Mouse (Mus musculus): Measurements from ENCODE around the gene Myo15b. TPM values are rescaled to one million over a fixed set of nuclear protein-coding genes. Genes with fewer than 3 reads are reported as not detected.

Myo15b gene
- polyA plus RNA-seq, 1 experiment from 2014 or later = 0.12 TPM

DNA sequence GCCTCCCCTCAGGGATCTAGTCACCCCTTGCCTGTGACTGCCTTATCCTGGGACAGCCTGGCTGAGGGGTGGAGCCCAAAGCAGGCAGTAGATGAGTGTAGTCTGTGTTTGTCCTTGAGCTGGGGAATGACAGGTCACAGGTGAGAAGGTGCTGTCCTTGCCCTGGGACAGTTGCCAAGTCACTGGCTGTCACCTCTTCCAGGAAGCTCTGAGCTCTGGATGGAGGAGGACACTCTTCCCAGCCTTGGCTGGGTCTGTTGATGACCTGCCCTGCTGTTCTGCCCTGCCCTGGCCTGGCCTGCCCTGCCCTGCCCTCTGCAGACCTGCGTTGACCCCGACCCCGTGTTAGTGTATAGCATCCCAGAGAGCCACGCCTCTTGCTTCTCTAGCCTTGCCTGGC is 14.2 kb downstream of the Myo15b start:
- Histone ChIP-seq H3K27me3 (ENCODE audit: insufficient read depth, low read length) (no peaks in the 10 kb centered on the region), H3K4me2 (no peak overlapping the region), H3K9me3 (ENCODE audit: low read depth, low read length) (no peaks in the 10 kb centered on the region), H3K4me3 (ENCODE audit: low read depth, low read length) (no peak overlapping the region), H3K4me1 (ENCODE audit: insufficient read depth) (no peaks in the 10 kb centered on the region), H3K36me3 (ENCODE audit: insufficient read depth) (no peaks in the 10 kb centered on the region), H3K27ac (ENCODE audit: low read depth) (no peak overlapping the region), H3K9ac (no peak overlapping the region)
- ATAC-seq (ENCODE audit: insufficient read depth) (no peak), DNase-seq (no peak)
- WGBS = 54% methylated on average over 4 of the region's 4 CpGs
- no peak for TF ChIP-seq CTCF (IDR thresholded peaks at IDR 0.05; ENCODE audit: low read depth)

DNA sequence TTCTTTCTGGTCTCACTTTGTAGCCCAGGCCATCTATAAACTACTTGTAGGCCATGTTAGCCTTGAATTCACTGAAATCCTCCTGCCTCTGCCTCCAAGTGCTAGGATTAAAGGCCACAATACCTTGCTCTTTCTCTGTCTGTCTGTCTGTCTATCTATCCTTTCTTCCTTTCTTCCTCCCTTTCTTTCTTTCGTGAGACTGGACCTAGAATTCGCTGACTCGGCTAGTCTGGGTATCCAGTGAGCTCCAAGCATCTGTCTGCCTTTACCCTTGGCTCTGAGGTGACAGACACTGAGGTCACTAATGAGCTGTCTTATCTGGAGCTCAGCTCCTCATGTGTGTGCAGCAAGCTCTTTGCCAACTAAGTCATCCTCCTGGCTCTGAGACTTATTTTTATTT is 17.7 kb downstream of the Myo15b start:
- Histone ChIP-seq H3K9me3 (ENCODE audit: low read depth, low read length) (no peaks in the 10 kb centered on the region), H3K4me2 (no peak overlapping the region), H3K27ac (ENCODE audit: low read depth) (no peak overlapping the region), H3K4me3 (ENCODE audit: low read depth, low read length) (no peak overlapping the region), H3K4me1 (ENCODE audit: insufficient read depth) (no peaks in the 10 kb centered on the region), H3K9ac (no peak overlapping the region), H3K36me3 (ENCODE audit: insufficient read depth) (no peaks in the 10 kb centered on the region), H3K27me3 (ENCODE audit: insufficient read depth, low read length) (no peaks in the 10 kb centered on the region)
- no peak for ATAC-seq (ENCODE audit: insufficient read depth)
- no peak for TF ChIP-seq CTCF (IDR thresholded peaks at IDR 0.05; ENCODE audit: low read depth)
- 90% methylated on average over 3 of the region's 3 CpGs for WGBS
- no peak for DNase-seq

DNA sequence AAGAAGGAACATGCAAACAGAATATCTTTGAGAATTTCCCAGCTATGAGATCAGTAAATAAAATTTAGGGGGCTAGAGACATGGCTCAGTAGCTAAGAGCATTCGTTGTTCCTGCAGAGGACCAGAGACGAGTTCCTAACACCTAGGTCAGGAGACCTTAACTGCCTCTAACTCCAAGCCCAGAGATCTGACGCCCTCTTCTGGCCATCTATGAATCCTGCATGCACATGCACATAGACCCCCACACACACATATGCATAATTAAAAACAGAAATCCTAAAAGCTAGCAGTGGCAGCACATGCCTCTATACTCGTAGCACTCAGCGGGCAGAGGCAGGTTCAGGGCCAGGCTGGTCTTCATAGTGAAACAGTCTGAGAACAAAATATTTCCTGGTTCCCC is 18.2 kb downstream of the Myo15b start:
- WGBS = 77% methylated on average over 5 of the region's 5 CpGs
- no peaks in the 10 kb centered on the region for H3K27me3 ChIP-seq (ENCODE audit: insufficient read depth, low read length)
- no peak for DNase-seq

DNA sequence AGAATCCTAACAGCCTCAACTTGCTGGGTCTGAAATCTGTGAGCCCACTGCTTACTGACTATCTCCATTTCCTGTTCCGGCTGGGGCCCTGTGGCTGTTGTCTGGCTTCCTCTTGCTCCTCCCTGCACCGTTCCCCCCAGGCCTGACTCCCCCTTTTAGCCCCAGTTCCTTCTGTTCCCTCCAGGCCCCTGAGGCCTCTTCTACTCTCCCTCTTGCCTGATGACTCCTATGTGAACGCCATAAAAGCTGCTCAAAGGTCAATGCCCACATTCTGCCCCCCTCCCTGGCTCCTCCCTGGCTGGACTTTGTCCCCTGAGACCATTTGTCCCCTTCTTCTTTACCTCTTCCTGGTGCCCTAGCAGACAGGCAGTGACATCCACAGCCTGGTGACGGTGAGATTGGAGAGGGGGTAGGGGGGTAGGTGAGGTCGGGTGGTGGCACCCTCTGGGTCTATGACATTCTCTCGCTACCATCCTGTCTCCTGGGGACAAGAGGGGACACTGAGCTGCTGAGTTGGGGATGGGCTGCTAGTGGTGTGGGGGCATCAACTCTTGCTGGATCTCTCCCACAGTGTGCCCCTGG is 19.1 kb downstream of the Myo15b start:
- no peak for TF ChIP-seq CTCF (IDR thresholded peaks at IDR 0.05; ENCODE audit: low read depth)
- Histone ChIP-seq H3K27me3 (ENCODE audit: insufficient read depth, low read length) (no peaks in the 10 kb centered on the region; the same call in 1 of the 2 replicates), H3K4me3 (ENCODE audit: low read depth, low read length) (no peak overlapping the region), H3K27ac (ENCODE audit: low read depth) (no peak overlapping the region), H3K9me3 (ENCODE audit: low read depth, low read length) (no peaks in the 10 kb centered on the region), H3K9ac (no peak overlapping the region), H3K4me2 (no peak overlapping the region), H3K36me3 (ENCODE audit: insufficient read depth) (no peaks in the 10 kb centered on the region), H3K4me1 (ENCODE audit: insufficient read depth) (no peaks in the 10 kb centered on the region)
- ATAC-seq (ENCODE audit: insufficient read depth) (no peak), DNase-seq (no peak)
- WGBS = 59% methylated on average over 6 of the region's 6 CpGs

More for the DNA sequence above, 18.2 kb downstream of the Myo15b start:
- Histone ChIP-seq H3K27ac (ENCODE audit: low read depth) (no peak overlapping the region), H3K4me3 (ENCODE audit: low read depth, low read length) (no peak overlapping the region), H3K36me3 (ENCODE audit: insufficient read depth) (no peaks in the 10 kb centered on the region), H3K9ac (no peak overlapping the region), H3K9me3 (ENCODE audit: low read depth, low read length) (no peaks in the 10 kb centered on the region), H3K4me2 (no peak overlapping the region), H3K4me1 (ENCODE audit: insufficient read depth) (no peaks in the 10 kb centered on the region)
- TF ChIP-seq CTCF (IDR thresholded peaks at IDR 0.05; ENCODE audit: low read depth) = peak; percentile 5; the same call in 1 of the 2 replicates
- no peak for ATAC-seq (ENCODE audit: insufficient read depth)

DNA sequence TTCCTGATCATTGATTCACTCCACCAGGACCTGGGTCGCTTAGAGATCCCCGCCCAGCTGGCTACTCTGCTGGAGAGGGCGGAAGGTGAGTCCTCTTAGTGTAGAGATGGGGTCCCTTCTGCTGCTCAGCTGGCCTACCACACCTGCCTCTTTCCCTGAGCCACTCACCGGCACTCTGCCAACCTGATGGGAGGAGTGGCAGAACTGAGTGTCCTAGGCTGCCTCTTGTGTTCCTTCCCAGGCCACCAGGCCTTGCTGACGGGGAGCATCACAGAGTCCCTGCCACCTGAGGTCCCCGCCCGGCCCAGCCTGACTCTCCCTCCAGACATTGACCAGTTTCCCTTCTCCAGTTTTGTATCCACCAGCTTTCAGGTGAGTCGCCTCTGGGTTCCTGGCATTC is 19.9 kb downstream of the Myo15b start:
- no peak overlapping the region for H3K4me2 ChIP-seq
- no peak for DNase-seq
- H3K4me1 ChIP-seq (ENCODE audit: insufficient read depth) = no peaks in the 10 kb centered on the region
- no peak overlapping the region for H3K4me3 ChIP-seq (ENCODE audit: low read depth, low read length)
- no peaks in the 10 kb centered on the region for H3K9me3 ChIP-seq (ENCODE audit: low read depth, low read length)
- 85% methylated on average over 8 of the region's 8 CpGs for WGBS
- no peak overlapping the region for H3K27ac ChIP-seq (ENCODE audit: low read depth)
- H3K36me3 ChIP-seq (ENCODE audit: insufficient read depth) = no peaks in the 10 kb centered on the region
- no peak for ATAC-seq (ENCODE audit: insufficient read depth)
- TF ChIP-seq CTCF (IDR thresholded peaks at IDR 0.05; ENCODE audit: low read depth) = no peak
- no peaks in the 10 kb centered on the region; the same call in 1 of the 2 replicates for H3K27me3 ChIP-seq (ENCODE audit: insufficient read depth, low read length)
- H3K9ac ChIP-seq = no peak overlapping the region

DNA sequence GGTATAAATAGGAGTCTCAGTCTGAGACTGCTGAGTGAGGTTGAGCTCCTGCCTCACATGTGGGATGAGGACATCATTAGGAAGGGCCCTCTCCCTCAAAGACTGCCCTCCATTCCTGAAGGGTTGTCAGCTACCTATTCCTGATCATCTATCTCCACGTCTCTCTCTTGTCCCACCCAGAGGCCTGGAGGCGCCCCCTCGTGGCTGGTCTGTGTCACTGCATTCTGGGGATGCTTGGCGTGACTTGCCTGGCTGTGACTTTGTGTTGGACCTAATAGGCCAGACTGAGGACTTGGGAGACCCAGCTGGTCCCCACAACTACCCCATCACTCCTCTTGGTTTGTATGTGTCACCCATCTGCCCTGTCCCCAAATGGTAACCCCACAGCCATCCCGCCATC is 22.8 kb downstream of the Myo15b start:
- H3K27me3 ChIP-seq (ENCODE audit: insufficient read depth, low read length) = no peaks in the 10 kb centered on the region; the same call in 1 of the 2 replicates
- ATAC-seq (ENCODE audit: insufficient read depth) = no peak
- H3K9me3 ChIP-seq (ENCODE audit: low read depth, low read length) = no peaks in the 10 kb centered on the region
- no peak overlapping the region for H3K4me2 ChIP-seq
- peak; percentile 81 for TF ChIP-seq CTCF (IDR thresholded peaks at IDR 0.05; ENCODE audit: low read depth)
- no peak overlapping the region for H3K4me3 ChIP-seq (ENCODE audit: low read depth, low read length)
- WGBS = 23% methylated on average over 5 of the region's 5 CpGs
- no peaks in the 10 kb centered on the region for H3K4me1 ChIP-seq (ENCODE audit: insufficient read depth)
- peak; percentile 48 for DNase-seq
- no peaks in the 10 kb centered on the region for H3K36me3 ChIP-seq (ENCODE audit: insufficient read depth)
- H3K9ac ChIP-seq = no peak overlapping the region
- H3K27ac ChIP-seq (ENCODE audit: low read depth) = no peak overlapping the region

DNA sequence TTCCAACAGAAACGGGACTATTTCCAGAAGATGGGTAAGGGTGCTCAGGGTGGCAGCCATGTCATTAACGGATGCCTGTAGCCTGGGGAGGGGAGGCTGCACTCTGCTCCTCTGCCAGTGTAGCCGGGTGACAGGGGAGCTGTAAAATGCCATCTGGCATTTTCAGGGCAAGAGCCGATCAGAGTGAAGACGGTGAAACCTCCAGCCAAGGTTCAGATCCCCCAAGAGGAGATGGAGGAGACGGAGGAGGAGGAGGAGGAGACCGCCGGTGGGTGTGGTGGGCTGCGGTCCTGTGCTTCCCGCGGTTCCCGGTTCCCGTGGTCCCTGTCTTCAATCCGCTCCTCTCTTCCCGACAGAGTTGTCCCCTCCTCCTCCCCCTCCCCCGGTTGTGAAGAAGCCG is 25.0 kb downstream of the Myo15b start:
- no peak for TF ChIP-seq CTCF (IDR thresholded peaks at IDR 0.05; ENCODE audit: low read depth)
- ATAC-seq (ENCODE audit: insufficient read depth) (no peak), DNase-seq (no peak)
- H3K4me1 ChIP-seq (ENCODE audit: insufficient read depth) = no peaks in the 10 kb centered on the region
- no peaks in the 10 kb centered on the region; the same call in 1 of the 2 replicates for H3K27me3 ChIP-seq (ENCODE audit: insufficient read depth, low read length)
- H3K9ac ChIP-seq = no peak overlapping the region
- no peaks in the 10 kb centered on the region for H3K36me3 ChIP-seq (ENCODE audit: insufficient read depth)
- no peak overlapping the region for H3K4me3 ChIP-seq (ENCODE audit: low read depth, low read length)
- no peak overlapping the region for H3K27ac ChIP-seq (ENCODE audit: low read depth)
- H3K4me2 ChIP-seq = no peak overlapping the region
- 25% methylated on average over 17 of the region's 17 CpGs for WGBS
- H3K9me3 ChIP-seq (ENCODE audit: low read depth, low read length) = no peaks in the 10 kb centered on the region
